Mouse (Mus musculus) brain, embryonic 14.5 days (tissue): ENCODE measurements at regions not wholly inside any gene's neighbourhood (a gene's known extent, or its start where the extent isn't known, plus 50 kb on each side); places are given as distances from the start of the nearest gene placed in this dataset.

ENCODE experiments used
- DNase-seq: peaks from one replicate; pipeline ENCODE4 v3.0.0-alpha.2; 2011; ENCODE audit warnings: low read depth
- CTCF ChIP-seq: fragments of 200-500 bp; IDR thresholded peaks from 2 replicates; pipeline ENCODE4 v1.5.1; 2012; ENCODE audit warnings: inconsistent platforms, mild to moderate bottlenecking, moderate library complexity, borderline replicate concordance; ENCODE audit not compliant: insufficient read depth, insufficient read length; ENCODE audit errors: extremely low read depth
- POLR2A ChIP-seq: fragments of 200-500 bp; IDR thresholded peaks from 2 replicates; pipeline ENCODE4 v1.6.1; 2012; ENCODE audit warnings: mild to moderate bottlenecking, inconsistent platforms, borderline replicate concordance; ENCODE audit not compliant: poor library complexity, insufficient read depth, insufficient read length, severe bottlenecking; ENCODE audit errors: extremely low read depth

GRCm38 (mm10) chr5:64749415-64750166 is 53.6 kb upstream of the Klf3 start:
- TF ChIP-seq CTCF (no peak), POLR2A (no peak)
- DNase-seq, result peak; percentile 11

DNA sequence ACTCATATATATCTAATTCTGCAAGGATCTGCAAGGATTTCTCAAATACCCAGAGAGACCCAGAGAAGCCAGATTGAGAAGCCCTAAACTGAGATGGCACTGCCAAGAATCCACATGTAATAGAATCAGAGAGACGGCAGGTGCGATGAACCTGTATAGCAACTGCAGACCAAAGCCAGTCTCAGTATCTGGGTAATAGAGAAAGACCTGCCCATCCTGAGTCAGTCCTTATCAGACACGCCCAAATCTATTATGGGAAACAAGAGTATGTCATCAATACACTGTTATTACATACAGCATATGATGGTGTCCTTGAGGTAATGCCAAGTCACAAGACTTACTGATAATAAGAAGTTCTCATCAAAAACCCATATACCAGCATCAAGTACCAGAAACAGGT is 52.8 kb upstream of the Klf3 start:
- no peak for DNase-seq
- TF ChIP-seq CTCF (no peak), POLR2A (no peak)

DNA sequence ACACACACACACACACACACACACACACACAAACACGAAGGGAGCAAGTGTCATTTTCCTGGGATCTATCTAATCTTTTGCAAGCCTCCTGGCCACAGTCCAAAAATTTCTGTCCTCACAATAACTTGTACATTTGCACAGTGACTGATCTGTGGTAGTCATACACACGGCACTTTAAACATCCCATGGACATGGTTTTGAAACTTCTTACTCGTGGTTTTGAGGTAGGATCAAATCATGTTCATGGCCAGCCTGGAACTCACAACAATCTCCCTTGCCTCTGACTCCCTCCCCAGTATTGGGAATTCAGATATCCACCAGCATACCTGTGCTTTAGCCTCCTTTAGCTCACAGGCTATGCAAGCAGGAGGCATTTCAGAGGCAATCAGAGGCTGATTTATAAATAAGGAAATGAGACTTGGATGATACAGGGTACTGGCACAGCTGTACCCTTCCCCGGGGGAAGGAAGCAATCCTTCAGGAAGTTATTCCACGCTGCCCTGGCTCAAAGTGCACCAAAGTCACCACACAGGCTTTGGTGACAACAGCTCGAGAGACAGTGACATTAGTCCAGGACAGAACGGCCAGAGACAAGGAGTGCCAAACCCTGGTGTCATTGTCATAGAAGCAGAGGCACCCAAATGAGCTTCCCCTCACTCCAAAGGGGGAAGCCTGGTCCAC is 52.1 kb upstream of the Klf3 start:
- TF ChIP-seq POLR2A (no peak), CTCF (no peak)
- no peak for DNase-seq

DNA sequence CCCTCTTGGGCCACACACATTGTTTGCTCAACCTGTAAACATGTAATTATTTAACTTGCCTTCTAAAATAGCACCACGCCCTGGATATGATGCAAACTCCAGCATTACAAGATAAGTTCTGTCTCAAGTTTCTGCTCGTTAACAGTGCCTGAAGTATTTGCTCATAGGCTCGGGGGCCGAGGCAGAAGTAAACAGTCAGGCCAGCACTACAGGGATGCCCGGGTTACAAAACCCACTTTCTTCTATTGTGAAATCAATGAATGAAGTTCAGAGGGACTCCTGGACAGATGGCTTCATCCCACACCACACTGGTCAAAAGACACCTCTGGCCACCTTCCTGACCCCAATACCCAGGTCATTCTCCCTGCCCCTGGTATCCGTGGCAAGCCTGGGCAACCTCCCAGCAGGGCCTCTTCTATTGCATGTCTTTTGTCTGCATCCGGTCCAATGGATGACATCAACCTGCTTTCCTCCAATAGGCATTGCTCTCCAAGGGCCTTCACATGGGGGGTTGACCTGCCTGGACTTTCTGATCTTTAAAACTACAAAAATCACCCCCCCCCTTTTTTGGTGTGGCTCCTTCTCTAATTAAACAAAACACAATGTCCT is 49.9 kb upstream of the Klf3 start:
- DNase-seq, result no peak
- TF ChIP-seq CTCF, result no peak
- no peak for TF ChIP-seq POLR2A
